Mouse (Mus musculus): ENCODE measurements around the gene Zfp384. TPM values are rescaled to one million over a fixed set of nuclear protein-coding genes. Genes with fewer than 3 reads are reported as not detected.
A peak's percentile ranks its signal among the peaks of the same experiment; 100 is the strongest.

The Zfp384 gene
- polyA plus RNA-seq, 1 experiment from 2014 or later, result 9.9 TPM

DNA sequence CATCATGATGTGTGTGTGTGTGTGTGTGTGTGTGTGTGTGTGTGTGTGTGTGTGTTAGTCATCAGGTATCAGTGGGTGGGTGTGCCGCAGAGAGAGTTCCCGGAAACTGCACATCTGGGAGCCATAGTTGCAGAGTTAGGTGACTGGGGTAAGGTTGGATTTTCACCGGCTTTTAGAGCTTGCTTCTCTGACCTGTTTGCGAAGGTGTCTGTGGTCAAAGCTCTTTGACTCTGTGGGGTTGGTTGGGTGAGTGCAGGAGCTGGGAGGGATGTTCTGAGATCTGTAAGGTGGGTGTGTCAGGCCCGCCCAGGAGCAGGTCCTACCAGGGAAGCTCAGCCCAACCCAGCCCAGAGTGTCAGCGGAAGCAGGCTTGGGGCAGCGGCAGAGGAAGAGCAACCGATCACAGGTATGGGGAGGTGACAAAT, 58.6 kb downstream of the Zfp384 start, which contains the start of gene Lpar5:
Gene Lpar5 (plus strand): TSS at position 350 of the 425 bp plus-strand sequence.
- no peak within 1 kb of the TSS for H3K4me3 ChIP-seq (ENCODE audit: low read depth, low read length)
- H3K4me2 ChIP-seq (replicated peaks; ENCODE audit: low read depth, low read length), result no peak within 1 kb of the TSS
- H3K36me3 ChIP-seq (ENCODE audit: insufficient read depth, low read length), result no peaks in the 10 kb centered on the region
- no peaks in the 10 kb centered on the region for H3K4me1 ChIP-seq (ENCODE audit: insufficient read depth, low read depth, low read length)
- no peak for ATAC-seq
- H3K9ac ChIP-seq (replicated peaks; ENCODE audit: low read depth), result no peak within 1 kb of the TSS
- H3K27ac ChIP-seq (ENCODE audit: low read length), result no peak within 1 kb of the TSS
- DNase-seq (ENCODE audit: low spot score), result no peak
- H3K27me3 ChIP-seq (replicated peaks; ENCODE audit: insufficient read depth, low read length), result no peaks in the 10 kb centered on the region
- 54% methylated on average over 8 of the region's 8 CpGs for WGBS
- H3K9me3 ChIP-seq (ENCODE audit: low read length), result no peaks in the 10 kb centered on the region
- no peak for TF ChIP-seq EP300 (IDR thresholded peaks at IDR 0.05)
- no peak for TF ChIP-seq CTCF (IDR thresholded peaks at IDR 0.05)

DNA sequence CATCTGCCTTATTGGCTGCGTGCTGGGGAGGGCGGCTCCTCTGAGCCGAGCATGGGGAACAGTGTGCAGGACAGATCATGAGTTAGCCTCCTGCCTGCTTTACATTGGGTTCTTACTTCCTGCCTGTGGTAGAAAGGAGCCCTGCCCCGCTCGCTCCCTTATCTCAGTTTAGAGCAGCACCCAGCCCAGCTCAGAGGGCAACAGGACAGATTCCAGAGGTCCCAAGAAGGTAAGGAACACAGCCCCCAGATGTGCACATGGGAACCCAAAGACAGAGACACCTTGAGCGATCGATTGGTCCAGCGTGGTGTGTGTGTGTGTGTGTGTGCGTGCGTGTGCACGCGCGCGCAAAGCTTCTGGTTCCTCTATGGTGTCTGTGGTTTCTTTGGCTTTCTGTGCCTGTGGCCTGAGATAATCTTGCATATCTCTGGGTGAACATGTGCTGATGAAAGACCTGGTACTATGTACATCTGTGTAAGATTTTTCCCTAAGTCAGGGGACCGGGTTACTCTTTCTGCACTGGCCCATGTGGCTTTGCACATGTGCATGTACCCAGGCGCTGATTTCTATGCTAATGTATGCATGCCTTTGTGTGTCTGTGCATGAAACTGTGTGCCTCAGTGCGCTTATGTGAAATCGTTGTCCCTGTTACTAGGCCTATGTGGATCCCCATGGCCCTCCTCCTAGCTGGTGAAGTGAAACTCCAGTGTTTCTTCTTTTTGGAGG, 62.4 kb downstream of the Zfp384 start:
- 70% methylated on average over 18 of the region's 18 CpGs for WGBS
- no peak overlapping the region for H3K9ac ChIP-seq (replicated peaks; ENCODE audit: low read depth)
- H3K27me3 ChIP-seq (replicated peaks; ENCODE audit: insufficient read depth, low read length), result no peaks in the 10 kb centered on the region
- no peaks in the 10 kb centered on the region for H3K4me1 ChIP-seq (ENCODE audit: insufficient read depth, low read depth, low read length)
- DNase-seq (ENCODE audit: low spot score) (no peak), ATAC-seq (no peak)
- no peak overlapping the region for H3K27ac ChIP-seq (ENCODE audit: low read length)
- no peaks in the 10 kb centered on the region for H3K9me3 ChIP-seq (ENCODE audit: low read length)
- no peak overlapping the region for H3K4me2 ChIP-seq (replicated peaks; ENCODE audit: low read depth, low read length)
- no peaks in the 10 kb centered on the region for H3K36me3 ChIP-seq (ENCODE audit: insufficient read depth, low read length)
- TF ChIP-seq CTCF (IDR thresholded peaks at IDR 0.05) (no peak), EP300 (IDR thresholded peaks at IDR 0.05) (no peak)
- H3K4me3 ChIP-seq (ENCODE audit: low read depth, low read length), result no peak overlapping the region

DNA sequence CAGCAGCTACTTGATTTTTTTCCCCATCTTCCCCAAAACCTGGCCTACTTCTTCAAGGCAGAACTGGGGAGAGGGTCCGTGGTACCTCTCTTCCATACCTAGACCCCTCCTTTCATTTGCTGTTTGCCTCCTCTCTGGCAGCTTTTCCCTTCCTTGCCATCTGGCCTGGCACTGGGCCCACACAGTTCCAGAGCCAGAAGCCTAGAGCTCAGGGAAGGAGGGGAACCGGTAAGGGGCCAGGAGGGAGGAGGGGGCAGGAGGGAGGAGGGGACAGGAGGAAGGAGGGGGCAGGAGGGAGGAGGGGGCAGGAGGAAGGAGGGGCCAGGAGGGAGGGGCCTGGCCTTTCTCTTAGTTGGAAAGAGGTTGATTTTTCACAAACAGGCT, 62.9 kb downstream of the Zfp384 start:
- Histone ChIP-seq H3K4me1 (ENCODE audit: insufficient read depth, low read depth, low read length) (no peaks in the 10 kb centered on the region), H3K4me2 (replicated peaks; ENCODE audit: low read depth, low read length) (no peak overlapping the region), H3K4me3 (ENCODE audit: low read depth, low read length) (no peak overlapping the region), H3K27ac (ENCODE audit: low read length) (no peak overlapping the region), H3K9ac (replicated peaks; ENCODE audit: low read depth) (no peak overlapping the region), H3K36me3 (ENCODE audit: insufficient read depth, low read length) (no peaks in the 10 kb centered on the region), H3K27me3 (replicated peaks; ENCODE audit: insufficient read depth, low read length) (no peaks in the 10 kb centered on the region), H3K9me3 (ENCODE audit: low read length) (no peaks in the 10 kb centered on the region)
- ATAC-seq, result no peak
- DNase-seq (ENCODE audit: low spot score), result no peak
- WGBS, result 3% methylated on average over 2 of the region's 2 CpGs
- TF ChIP-seq CTCF (IDR thresholded peaks at IDR 0.05), result no peak
- no peak for TF ChIP-seq EP300 (IDR thresholded peaks at IDR 0.05)

DNA sequence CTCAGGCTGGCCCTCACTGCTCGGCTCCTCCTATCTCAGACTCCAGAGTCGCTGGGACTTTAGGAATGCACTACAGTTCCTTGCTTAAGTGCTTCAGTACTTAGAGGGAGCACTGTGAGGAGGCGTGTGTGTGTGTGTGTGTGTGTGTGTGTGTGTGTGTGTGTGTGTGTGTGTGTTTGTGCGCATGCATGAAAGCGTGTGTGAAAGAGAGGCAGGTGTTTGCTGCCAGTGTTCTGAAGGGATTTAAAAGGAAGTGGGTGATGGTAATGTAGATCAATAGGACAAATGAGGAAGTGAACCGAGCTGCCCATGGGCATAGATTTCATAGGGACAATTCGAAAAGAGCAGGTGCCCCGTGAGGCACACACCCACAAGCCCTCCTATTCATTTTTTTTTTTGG, 64.9 kb downstream of the Zfp384 start:
- no peak overlapping the region for H3K27ac ChIP-seq (ENCODE audit: low read length)
- no peaks in the 10 kb centered on the region for H3K4me1 ChIP-seq (ENCODE audit: insufficient read depth, low read depth, low read length)
- H3K4me3 ChIP-seq (ENCODE audit: low read depth, low read length), result no peak overlapping the region
- no peak overlapping the region for H3K4me2 ChIP-seq (replicated peaks; ENCODE audit: low read depth, low read length)
- no peak for DNase-seq (ENCODE audit: low spot score)
- WGBS, result 59% methylated on average over 8 of the region's 8 CpGs
- TF ChIP-seq CTCF (IDR thresholded peaks at IDR 0.05) (no peak), EP300 (IDR thresholded peaks at IDR 0.05) (no peak)
- ATAC-seq, result no peak
- H3K9me3 ChIP-seq (ENCODE audit: low read length), result no peaks in the 10 kb centered on the region
- no peaks in the 10 kb centered on the region for H3K27me3 ChIP-seq (replicated peaks; ENCODE audit: insufficient read depth, low read length)
- H3K9ac ChIP-seq (replicated peaks; ENCODE audit: low read depth), result no peak overlapping the region
- no peaks in the 10 kb centered on the region for H3K36me3 ChIP-seq (ENCODE audit: insufficient read depth, low read length)

DNA sequence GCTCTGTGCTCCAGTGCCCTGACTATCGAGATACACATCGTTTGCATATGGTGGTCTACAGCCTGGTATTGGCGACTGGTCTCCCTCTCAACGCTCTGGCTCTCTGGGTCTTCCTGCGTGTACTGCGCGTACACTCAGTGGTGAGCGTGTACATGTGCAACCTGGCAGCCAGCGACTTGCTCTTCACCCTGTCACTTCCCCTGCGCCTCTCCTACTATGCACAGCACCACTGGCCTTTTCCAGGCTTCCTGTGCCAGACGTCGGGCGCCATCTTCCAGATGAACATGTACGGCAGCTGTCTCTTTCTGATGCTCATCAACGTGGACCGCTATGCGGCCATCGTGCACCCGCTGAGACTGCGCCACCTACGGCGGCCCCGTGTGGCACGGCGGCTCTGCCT, 72.4 kb downstream of the Zfp384 start:
- no peak overlapping the region for H3K27ac ChIP-seq (ENCODE audit: low read length)

DNA sequence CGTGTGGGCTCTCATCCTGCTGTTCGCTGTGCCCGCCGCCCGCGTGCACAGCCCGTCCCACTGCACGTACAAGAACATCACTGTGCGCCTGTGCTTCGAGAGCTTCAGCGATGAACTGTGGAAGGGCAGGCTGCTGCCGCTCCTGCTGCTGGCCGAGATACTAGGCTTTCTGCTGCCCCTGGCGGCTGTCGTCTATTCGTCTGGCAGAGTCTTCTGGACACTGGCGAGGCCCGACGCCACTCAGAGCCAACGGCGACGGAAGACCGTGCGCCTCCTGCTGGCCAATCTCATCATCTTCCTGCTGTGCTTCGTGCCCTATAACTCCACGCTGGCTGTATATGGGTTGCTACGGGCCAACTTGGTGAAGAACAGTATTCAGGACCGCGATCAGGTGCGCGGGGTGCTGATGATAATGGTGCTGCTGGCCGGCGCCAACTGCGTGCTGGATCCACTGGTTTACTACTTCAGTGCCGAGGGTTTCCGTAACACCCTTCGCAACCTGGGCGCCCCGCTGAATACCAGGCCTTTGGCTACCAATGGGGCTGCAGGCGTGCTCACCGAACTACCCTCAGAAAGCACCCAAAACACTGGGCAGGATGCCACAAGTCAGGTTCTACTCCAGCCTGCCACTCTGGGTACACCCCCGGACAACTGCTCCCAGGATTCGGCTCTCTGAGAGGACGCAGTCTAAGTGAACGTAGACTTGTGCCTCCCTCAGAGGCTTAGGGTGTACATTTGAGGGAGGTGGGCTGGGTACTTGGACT, 73.0 kb downstream of the Zfp384 start:
- Histone ChIP-seq H3K4me2 (replicated peaks; ENCODE audit: low read depth, low read length) (peak overlapping the region; percentile 70), H3K4me1 (ENCODE audit: insufficient read depth, low read depth, low read length) (peaks cover 4% of the 10 kb centered on the region; the same call in 1 of the 2 replicates), H3K4me3 (ENCODE audit: low read depth, low read length) (peak overlapping the region; percentile 37), H3K9me3 (ENCODE audit: low read length) (no peaks in the 10 kb centered on the region), H3K9ac (replicated peaks; ENCODE audit: low read depth) (no peak overlapping the region), H3K27me3 (replicated peaks; ENCODE audit: insufficient read depth, low read length) (no peaks in the 10 kb centered on the region), H3K36me3 (ENCODE audit: insufficient read depth, low read length) (no peaks in the 10 kb centered on the region), H3K27ac (ENCODE audit: low read length) (no peak overlapping the region)
- ATAC-seq (peak; percentile 92), DNase-seq (ENCODE audit: low spot score) (peak; percentile 98)
- 24% methylated on average over 45 of the region's 45 CpGs for WGBS
- no peak for TF ChIP-seq EP300 (IDR thresholded peaks at IDR 0.05)
- TF ChIP-seq CTCF (IDR thresholded peaks at IDR 0.05), result peak; percentile 97

More for the DNA sequence above, 72.4 kb downstream of the Zfp384 start:
- Histone ChIP-seq H3K9ac (replicated peaks; ENCODE audit: low read depth) (no peak overlapping the region), H3K4me3 (ENCODE audit: low read depth, low read length) (peak overlapping the region; percentile 37), H3K4me1 (ENCODE audit: insufficient read depth, low read depth, low read length) (peaks cover 4% of the 10 kb centered on the region; the same call in 1 of the 2 replicates), H3K36me3 (ENCODE audit: insufficient read depth, low read length) (no peaks in the 10 kb centered on the region), H3K9me3 (ENCODE audit: low read length) (no peaks in the 10 kb centered on the region), H3K27me3 (replicated peaks; ENCODE audit: insufficient read depth, low read length) (no peaks in the 10 kb centered on the region), H3K4me2 (replicated peaks; ENCODE audit: low read depth, low read length) (peak overlapping the region; percentile 70)
- no peak for ATAC-seq
- TF ChIP-seq CTCF (IDR thresholded peaks at IDR 0.05) (no peak), EP300 (IDR thresholded peaks at IDR 0.05) (no peak)
- WGBS, result 21% methylated on average over 25 of the region's 25 CpGs
- no peak for DNase-seq (ENCODE audit: low spot score)
